Mouse (Mus musculus): ENCODE data around the gene Dpp6. TPM values are rescaled to one million over a fixed set of nuclear protein-coding genes. Genes with fewer than 3 reads are reported as not detected.
A peak's percentile ranks its signal among the peaks of the same experiment; 100 is the strongest.

Gene Dpp6
- polyA plus RNA-seq, 1 experiment from 2014 or later: 4.5 TPM

DNA sequence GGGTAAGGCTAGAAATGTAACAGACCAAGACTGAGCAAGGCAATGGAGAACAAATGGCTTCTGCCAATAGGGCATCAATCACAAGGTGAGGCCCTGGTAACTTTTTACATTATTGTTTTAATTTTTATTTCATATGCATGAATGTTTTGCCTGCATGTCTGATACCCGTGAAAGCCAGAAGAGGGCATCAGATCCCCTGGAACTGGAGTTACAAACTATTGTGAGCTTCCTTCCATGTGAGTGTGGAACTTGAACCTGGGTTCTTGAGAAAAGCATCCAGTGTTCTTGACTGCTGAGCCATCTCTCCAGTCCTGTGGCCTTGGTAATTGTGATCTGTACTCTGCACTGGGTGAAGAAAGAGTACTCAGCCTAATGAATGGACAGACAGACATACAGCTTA, 259.0 kb downstream of the Dpp6 start:
- Histone ChIP-seq H3K36me3 (replicated peaks; ENCODE audit: control insufficient read depth, insufficient read depth, low read depth, low read length) (no peaks in the 10 kb centered on the region), H3K9me3 (replicated peaks; ENCODE audit: control insufficient read depth, low read length) (no peaks in the 10 kb centered on the region), H3K4me3 (ENCODE audit: low read depth, low read length) (no peak overlapping the region), H3K27me3 (ENCODE audit: control insufficient read depth, insufficient read depth, low read length) (no peaks in the 10 kb centered on the region), H3K27ac (replicated peaks; ENCODE audit: low read depth, low read length) (no peak overlapping the region), H3K9ac (replicated peaks; ENCODE audit: low read length) (no peak overlapping the region), H3K4me1 (ENCODE audit: control insufficient read depth, insufficient read depth, low read length) (no peaks in the 10 kb centered on the region), H3K4me2 (ENCODE audit: low read depth, low read length) (no peak overlapping the region)
- ATAC-seq (replicated peaks; ENCODE audit: insufficient number of reproducible peaks, low FRiP score, low TSS enrichment, low read depth): no peak
- DNase-seq (ENCODE audit: low spot score): no peak
- 44% methylated on average over 1 of the region's 1 CpGs for WGBS

DNA sequence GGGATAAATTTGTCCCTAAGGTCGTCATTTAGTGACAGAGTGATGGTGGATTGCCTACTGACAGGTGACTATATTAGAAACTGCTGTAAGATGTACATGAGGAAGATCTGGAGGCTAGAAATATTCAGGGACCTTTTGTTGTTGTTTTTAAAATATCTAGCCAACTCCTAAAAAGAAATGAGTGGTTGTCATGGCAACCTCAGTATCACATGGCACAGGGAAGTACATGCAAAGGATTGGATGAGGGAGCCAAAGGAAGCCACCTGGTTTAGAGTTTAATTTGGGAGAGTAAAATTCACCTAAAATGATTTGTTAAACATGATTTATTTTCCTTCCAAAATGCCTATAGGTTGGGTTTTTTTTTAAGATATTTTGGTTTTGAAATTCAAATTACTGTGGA, 260.8 kb downstream of the Dpp6 start:
- 78% methylated on average over 1 of the region's 1 CpGs for WGBS
- no peak for DNase-seq (ENCODE audit: low spot score)
- Histone ChIP-seq H3K9me3 (replicated peaks; ENCODE audit: control insufficient read depth, low read length) (no peaks in the 10 kb centered on the region), H3K4me3 (ENCODE audit: low read depth, low read length) (no peak overlapping the region), H3K27ac (replicated peaks; ENCODE audit: low read depth, low read length) (no peak overlapping the region), H3K36me3 (replicated peaks; ENCODE audit: control insufficient read depth, insufficient read depth, low read depth, low read length) (no peaks in the 10 kb centered on the region), H3K4me2 (ENCODE audit: low read depth, low read length) (no peak overlapping the region), H3K27me3 (ENCODE audit: control insufficient read depth, insufficient read depth, low read length) (no peaks in the 10 kb centered on the region), H3K4me1 (ENCODE audit: control insufficient read depth, insufficient read depth, low read length) (no peaks in the 10 kb centered on the region), H3K9ac (replicated peaks; ENCODE audit: low read length) (no peak overlapping the region)
- no peak for ATAC-seq (replicated peaks; ENCODE audit: insufficient number of reproducible peaks, low FRiP score, low TSS enrichment, low read depth)

DNA sequence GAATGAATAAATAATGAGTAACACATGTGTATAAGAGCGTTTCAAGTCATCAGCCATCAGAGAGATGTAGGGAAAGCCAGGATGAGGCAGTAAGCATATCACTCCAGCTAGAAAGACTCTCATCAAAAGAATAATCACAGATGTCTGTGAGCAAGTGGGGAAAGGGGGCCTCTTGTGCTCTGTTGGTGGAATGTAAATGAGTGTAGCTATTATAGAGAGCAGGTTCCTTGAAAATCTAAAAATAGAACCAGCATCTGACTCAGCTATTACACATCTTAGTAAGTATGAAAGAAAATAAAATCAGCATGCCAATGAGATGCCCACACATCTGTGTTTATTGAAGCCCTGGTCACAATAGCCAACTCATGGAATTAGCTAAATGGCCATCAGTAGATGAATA, 264.3 kb downstream of the Dpp6 start:
- Histone ChIP-seq H3K4me3 (ENCODE audit: low read depth, low read length) (no peak overlapping the region), H3K36me3 (replicated peaks; ENCODE audit: control insufficient read depth, insufficient read depth, low read depth, low read length) (no peaks in the 10 kb centered on the region), H3K4me2 (ENCODE audit: low read depth, low read length) (no peak overlapping the region), H3K4me1 (ENCODE audit: control insufficient read depth, insufficient read depth, low read length) (no peaks in the 10 kb centered on the region), H3K9ac (replicated peaks; ENCODE audit: low read length) (no peak overlapping the region), H3K9me3 (replicated peaks; ENCODE audit: control insufficient read depth, low read length) (no peaks in the 10 kb centered on the region), H3K27me3 (ENCODE audit: control insufficient read depth, insufficient read depth, low read length) (no peaks in the 10 kb centered on the region), H3K27ac (replicated peaks; ENCODE audit: low read depth, low read length) (no peak overlapping the region)
- 49% methylated on average over 1 of the region's 1 CpGs for WGBS
- no peak for ATAC-seq (replicated peaks; ENCODE audit: insufficient number of reproducible peaks, low FRiP score, low TSS enrichment, low read depth)
- no peak for DNase-seq (ENCODE audit: low spot score)

- H3K27ac ChIP-seq (replicated peaks; ENCODE audit: low read depth, low read length): no peak overlapping the region
- no peak overlapping the region for H3K4me2 ChIP-seq (ENCODE audit: low read depth, low read length)
- 77% methylated on average over 4 of the region's 4 CpGs for WGBS
- H3K9me3 ChIP-seq (replicated peaks; ENCODE audit: control insufficient read depth, low read length): no peaks in the 10 kb centered on the region
- no peak overlapping the region for H3K4me3 ChIP-seq (ENCODE audit: low read depth, low read length)
- H3K9ac ChIP-seq (replicated peaks; ENCODE audit: low read length): no peak overlapping the region
- H3K36me3 ChIP-seq (replicated peaks; ENCODE audit: control insufficient read depth, insufficient read depth, low read depth, low read length): no peaks in the 10 kb centered on the region
- no peak for DNase-seq (ENCODE audit: low spot score)
- no peaks in the 10 kb centered on the region for H3K4me1 ChIP-seq (ENCODE audit: control insufficient read depth, insufficient read depth, low read length)
- no peak for ATAC-seq (replicated peaks; ENCODE audit: insufficient number of reproducible peaks, low FRiP score, low TSS enrichment, low read depth)
- H3K27me3 ChIP-seq (ENCODE audit: control insufficient read depth, insufficient read depth, low read length): no peaks in the 10 kb centered on the region
These were observed 266.8 kb downstream of the Dpp6 start for GRCm38 (mm10) chr5:27083762-27084161.

DNA sequence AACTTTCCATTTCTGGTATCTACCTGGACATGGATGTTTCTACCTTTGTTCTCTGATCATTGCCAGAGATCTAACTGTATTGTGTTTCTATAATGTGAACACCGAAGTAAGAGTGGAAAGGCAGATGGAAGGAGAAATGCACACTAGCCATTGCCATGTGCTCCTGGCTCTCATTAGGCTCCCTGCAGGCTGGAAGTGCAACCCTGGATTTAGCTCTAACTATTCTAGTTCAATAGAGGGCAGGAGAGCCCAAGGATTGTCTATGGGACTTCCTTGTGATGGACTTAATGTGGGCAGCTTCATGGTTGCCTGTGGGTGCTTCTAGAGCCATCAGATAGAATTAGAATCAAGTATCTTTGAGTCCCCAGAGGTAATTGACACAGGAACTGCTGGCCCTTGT, 291.2 kb downstream of the Dpp6 start:
- DNase-seq (ENCODE audit: low spot score): no peak
- no peaks in the 10 kb centered on the region for H3K4me1 ChIP-seq (ENCODE audit: control insufficient read depth, insufficient read depth, low read length)
- no peaks in the 10 kb centered on the region for H3K27me3 ChIP-seq (ENCODE audit: control insufficient read depth, insufficient read depth, low read length)
- no peak for ATAC-seq (replicated peaks; ENCODE audit: insufficient number of reproducible peaks, low FRiP score, low TSS enrichment, low read depth)
- H3K4me2 ChIP-seq (ENCODE audit: low read depth, low read length): no peak overlapping the region
- no peak overlapping the region for H3K9ac ChIP-seq (replicated peaks; ENCODE audit: low read length)
- H3K36me3 ChIP-seq (replicated peaks; ENCODE audit: control insufficient read depth, insufficient read depth, low read depth, low read length): no peaks in the 10 kb centered on the region
- no peaks in the 10 kb centered on the region for H3K9me3 ChIP-seq (replicated peaks; ENCODE audit: control insufficient read depth, low read length)
- H3K27ac ChIP-seq (replicated peaks; ENCODE audit: low read depth, low read length): no peak overlapping the region
- no peak overlapping the region for H3K4me3 ChIP-seq (ENCODE audit: low read depth, low read length)
- 89% methylated on average over 1 of the region's 1 CpGs for WGBS

- WGBS: 46% methylated on average over 2 of the region's 2 CpGs
- ATAC-seq (replicated peaks; ENCODE audit: insufficient number of reproducible peaks, low FRiP score, low TSS enrichment, low read depth) (no peak), DNase-seq (ENCODE audit: low spot score) (peak; percentile 2)
- Histone ChIP-seq H3K36me3 (replicated peaks; ENCODE audit: control insufficient read depth, insufficient read depth, low read depth, low read length) (no peaks in the 10 kb centered on the region), H3K4me3 (ENCODE audit: low read depth, low read length) (no peak overlapping the region), H3K27me3 (ENCODE audit: control insufficient read depth, insufficient read depth, low read length) (no peaks in the 10 kb centered on the region), H3K4me2 (ENCODE audit: low read depth, low read length) (no peak overlapping the region), H3K9me3 (replicated peaks; ENCODE audit: control insufficient read depth, low read length) (no peaks in the 10 kb centered on the region), H3K4me1 (ENCODE audit: control insufficient read depth, insufficient read depth, low read length) (no peaks in the 10 kb centered on the region), H3K9ac (replicated peaks; ENCODE audit: low read length) (no peak overlapping the region), H3K27ac (replicated peaks; ENCODE audit: low read depth, low read length) (no peak overlapping the region)
These were observed 305.5 kb downstream of the Dpp6 start for GRCm38 (mm10) chr5:27122479-27122878.

- ATAC-seq (replicated peaks; ENCODE audit: insufficient number of reproducible peaks, low FRiP score, low TSS enrichment, low read depth): no peak
- no peak for DNase-seq (ENCODE audit: low spot score)
- 85% methylated on average over 2 of the region's 2 CpGs for WGBS
These were observed 305.9 kb downstream of the Dpp6 start for GRCm38 (mm10) chr5:27122944-27123343.

GRCm38 (mm10) chr5:27126034-27126433, 309.0 kb downstream of the Dpp6 start:
- Histone ChIP-seq H3K9me3 (replicated peaks; ENCODE audit: control insufficient read depth, low read length) (no peaks in the 10 kb centered on the region), H3K9ac (replicated peaks; ENCODE audit: low read length) (no peak overlapping the region), H3K4me3 (ENCODE audit: low read depth, low read length) (no peak overlapping the region), H3K27me3 (ENCODE audit: control insufficient read depth, insufficient read depth, low read length) (no peaks in the 10 kb centered on the region), H3K4me1 (ENCODE audit: control insufficient read depth, insufficient read depth, low read length) (no peaks in the 10 kb centered on the region), H3K27ac (replicated peaks; ENCODE audit: low read depth, low read length) (no peak overlapping the region), H3K4me2 (ENCODE audit: low read depth, low read length) (no peak overlapping the region), H3K36me3 (replicated peaks; ENCODE audit: control insufficient read depth, insufficient read depth, low read depth, low read length) (no peaks in the 10 kb centered on the region)
- ATAC-seq (replicated peaks; ENCODE audit: insufficient number of reproducible peaks, low FRiP score, low TSS enrichment, low read depth) (no peak), DNase-seq (ENCODE audit: low spot score) (no peak)
- WGBS: 79% methylated on average over 4 of the region's 4 CpGs

More at GRCm38 (mm10) chr5:27122944-27123343, 305.9 kb downstream of the Dpp6 start:
- H3K4me3 ChIP-seq (ENCODE audit: low read depth, low read length): no peak overlapping the region
- H3K36me3 ChIP-seq (replicated peaks; ENCODE audit: control insufficient read depth, insufficient read depth, low read depth, low read length): no peaks in the 10 kb centered on the region
- no peaks in the 10 kb centered on the region for H3K4me1 ChIP-seq (ENCODE audit: control insufficient read depth, insufficient read depth, low read length)
- no peak overlapping the region for H3K4me2 ChIP-seq (ENCODE audit: low read depth, low read length)
- H3K27ac ChIP-seq (replicated peaks; ENCODE audit: low read depth, low read length): no peak overlapping the region
- H3K9ac ChIP-seq (replicated peaks; ENCODE audit: low read length): no peak overlapping the region
- no peaks in the 10 kb centered on the region for H3K27me3 ChIP-seq (ENCODE audit: control insufficient read depth, insufficient read depth, low read length)
- no peaks in the 10 kb centered on the region for H3K9me3 ChIP-seq (replicated peaks; ENCODE audit: control insufficient read depth, low read length)
